Mouse (Mus musculus) limb, embryonic 12.5 days (tissue): ENCODE measurements around the gene Pitpnm1. TPM values are rescaled to one million over a fixed set of nuclear protein-coding genes. Genes with fewer than 3 reads are reported as not detected.

Experiments used
- ATAC-seq: fragments of 200-750 bp; cut with Nextera tagmentation; 2 replicates; pipeline ENCODE4 v1.8.0; 2017; ENCODE audit warnings: low read depth, moderate TSS enrichment; ENCODE audit not compliant: insufficient number of reproducible peaks, insufficient read depth, low FRiP score, low TSS enrichment
- H3K27ac ChIP-seq: fragments of 300-500 bp; sonication (generic); 2 replicates; pipeline ENCODE4 v1.5.1; 2016; ENCODE audit warnings: mild to moderate bottlenecking, moderate library complexity
- H3K27me3 ChIP-seq: fragments of 300-500 bp; sonication (generic); 2 replicates; pipeline ENCODE4 v1.6.1; 2016; ENCODE audit warnings: mild to moderate bottlenecking, moderate library complexity
- H3K36me3 ChIP-seq: fragments of 300-500 bp; sonication (generic); 2 replicates; pipeline ENCODE4 v1.6.1; 2016; ENCODE audit warnings: mild to moderate bottlenecking, moderate library complexity
- H3K4me1 ChIP-seq: fragments of 300-500 bp; sonication (generic); replicated peaks from 2 replicates; pipeline ENCODE4 v1.6.1; 2016
- H3K4me2 ChIP-seq: fragments of 300-500 bp; sonication (generic); 2 replicates; pipeline ENCODE4 v1.6.1; 2016; ENCODE audit warnings: mild to moderate bottlenecking, moderate library complexity
- H3K4me3 ChIP-seq: fragments of 300-500 bp; sonication (generic); replicated peaks from 2 replicates; pipeline ENCODE4 v1.5.1; 2016; ENCODE audit warnings: mild to moderate bottlenecking
- H3K9ac ChIP-seq: fragments of 300-500 bp; sonication (generic); replicated peaks from 2 replicates; pipeline ENCODE4 v1.6.1; 2016; ENCODE audit warnings: mild to moderate bottlenecking, moderate library complexity
- H3K9me3 ChIP-seq: fragments of 300-500 bp; sonication (generic); 2 replicates; pipeline ENCODE4 v1.6.1; 2016; ENCODE audit warnings: mild to moderate bottlenecking, moderate library complexity
- WGBS: fragments of 180-500 bp; shearing (Covaris S2); methylation state at CpG from one replicate; pipeline ENCODE4 v1.1.7; 2016; 5-methylcytosine and 5-hydroxymethylcytosine counted together
- polyA plus RNA-seq: library from polyadenylated mRNA; unstranded; fragments of >200 nt; fragmentation: Nextera tagmentation; extraction: Ambion mirVana; gene quantifications from 2 replicates; pipeline ENCODE4 v1.2.1, GENCODE M21; 2016

The Pitpnm1 gene
- polyA plus RNA-seq, 1 experiment from 2014 or later: 13.0 TPM

DNA sequence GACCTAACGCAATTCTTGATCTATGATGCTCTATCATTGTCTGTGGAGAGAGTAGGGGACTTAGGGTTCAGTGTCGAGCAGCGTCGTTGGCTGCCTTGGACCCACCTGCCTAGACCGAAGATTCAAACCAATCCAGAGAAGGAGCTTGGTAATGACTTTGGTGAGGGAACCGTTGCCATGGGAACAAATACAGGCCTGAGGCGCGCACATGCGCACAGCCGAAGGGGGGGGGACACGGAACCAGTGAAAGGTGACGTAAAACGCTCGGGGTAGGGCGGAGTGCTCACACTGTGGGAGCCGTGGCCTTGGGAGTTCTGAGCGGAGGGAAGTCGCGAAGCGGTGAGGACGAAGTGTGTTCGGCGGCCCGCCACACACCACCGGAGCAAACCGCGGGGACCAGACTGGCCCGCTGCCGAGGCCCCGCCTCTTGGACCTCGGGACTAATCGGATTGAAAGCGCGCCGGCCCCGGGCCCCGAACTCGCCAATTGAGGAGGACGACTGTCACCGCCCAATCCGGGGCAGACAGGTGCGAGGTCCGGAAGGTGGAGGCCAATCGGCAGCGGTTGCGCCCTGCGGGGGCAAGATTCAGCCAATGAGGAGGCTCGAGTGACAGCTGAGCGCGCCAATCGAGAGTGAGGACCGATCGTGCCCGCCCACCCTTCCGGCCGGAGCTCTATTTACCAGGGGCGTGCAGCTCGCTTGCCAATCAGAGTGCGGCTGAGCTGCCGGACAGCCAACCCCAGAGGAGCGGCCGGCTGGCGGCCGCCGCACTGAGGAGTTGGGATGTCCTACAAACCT, 3.0 kb upstream of the Pitpnm1 start, which contains the start of gene Cdk2ap2:
Gene Cdk2ap2, plus strand, starts transcription at position 541 of the 799 bp plus-strand sequence.
- WGBS: under 1% methylated on average over 65 of the region's 65 CpGs
- Histone ChIP-seq H3K9ac (peak within 1 kb of the TSS; percentile 57), H3K36me3 (no peaks in the 10 kb centered on the region), H3K4me3 (peak within 1 kb of the TSS; percentile 61), H3K4me1 (peaks cover 49% of the 10 kb centered on the region), H3K4me2 (peak within 1 kb of the TSS; percentile 76), H3K9me3 (no peaks in the 10 kb centered on the region), H3K27me3 (peaks cover 30% of the 10 kb centered on the region), H3K27ac (peak within 1 kb of the TSS; percentile 76)
- peak; percentile 92 for ATAC-seq

DNA sequence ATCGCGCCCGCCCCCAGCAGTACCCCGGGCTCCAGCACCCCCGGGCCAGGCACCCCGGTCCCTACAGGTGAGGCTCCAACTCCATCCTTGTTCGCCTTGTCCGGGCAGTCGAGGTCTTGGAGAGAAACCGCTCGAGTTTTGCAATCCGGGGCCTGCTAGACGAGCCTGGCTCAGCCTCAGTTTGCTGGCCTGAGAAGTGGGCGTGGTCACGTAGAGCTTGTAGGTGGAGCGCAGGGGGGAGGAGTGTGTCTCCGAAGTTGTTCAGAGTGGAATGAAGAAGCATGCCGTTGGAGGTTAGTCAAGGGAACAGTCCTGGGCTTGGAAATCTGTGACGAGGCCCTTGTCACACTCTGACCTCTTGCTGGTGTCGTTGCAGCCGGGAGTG, 2.4 kb upstream of the Pitpnm1 start:
- peak overlapping the region; percentile 76 for H3K4me2 ChIP-seq
- peak; percentile 12 for ATAC-seq
- peaks cover 36% of the 10 kb centered on the region for H3K27me3 ChIP-seq
- 1% methylated on average over 21 of the region's 21 CpGs for WGBS
- H3K9ac ChIP-seq: peak overlapping the region; percentile 57
- H3K36me3 ChIP-seq: no peaks in the 10 kb centered on the region
- peak overlapping the region; percentile 61 for H3K4me3 ChIP-seq
- peaks cover 49% of the 10 kb centered on the region for H3K4me1 ChIP-seq
- no peaks in the 10 kb centered on the region for H3K9me3 ChIP-seq
- H3K27ac ChIP-seq: peak overlapping the region; percentile 59

- peaks cover 2% of the 10 kb centered on the region; the same call in 1 of the 2 replicates for H3K36me3 ChIP-seq
- H3K27me3 ChIP-seq: peaks cover 46% of the 10 kb centered on the region
- H3K27ac ChIP-seq: no peak overlapping the region
- H3K4me3 ChIP-seq: no peak overlapping the region
- H3K9ac ChIP-seq: no peak overlapping the region
- H3K4me1 ChIP-seq: peaks cover 49% of the 10 kb centered on the region
- 0 out of 2 replicates have a peak overlapping the region, but pooled peaks have one; percentile 95 for H3K4me2 ChIP-seq
- WGBS: 90% methylated on average over 13 of the region's 13 CpGs
- no peaks in the 10 kb centered on the region for H3K9me3 ChIP-seq
- no peak for ATAC-seq
These were observed 1.4 kb upstream of the Pitpnm1 start for GRCm38 (mm10) chr19:4098426-4098825.

DNA sequence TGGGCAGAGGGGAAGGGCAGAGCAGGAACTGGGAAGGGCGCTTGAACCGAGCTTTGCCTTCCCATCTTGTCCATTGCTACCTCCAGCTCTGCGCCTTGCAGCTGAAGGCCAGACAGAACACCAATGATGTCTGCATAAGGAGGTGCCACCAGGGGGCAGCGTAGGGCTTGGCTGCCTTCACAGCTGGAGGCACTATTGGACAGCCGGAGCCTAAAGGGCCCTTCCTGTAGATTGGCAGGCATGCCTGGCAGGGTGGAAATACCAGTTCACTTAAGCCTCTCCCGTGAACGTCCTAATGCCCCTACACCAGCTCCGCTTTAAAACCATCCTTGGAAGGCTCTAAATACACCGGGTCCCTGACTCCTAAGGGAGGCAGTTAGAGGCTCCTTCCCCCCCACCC, 742 bp upstream of the Pitpnm1 start:
- H3K4me1 ChIP-seq: peaks cover 49% of the 10 kb centered on the region
- H3K9me3 ChIP-seq: no peaks in the 10 kb centered on the region
- H3K27me3 ChIP-seq: peaks cover 46% of the 10 kb centered on the region
- H3K4me3 ChIP-seq: no peak overlapping the region; the same call in 1 of the 2 replicates
- H3K9ac ChIP-seq: no peak overlapping the region
- no peak overlapping the region for H3K27ac ChIP-seq
- peaks cover 6% of the 10 kb centered on the region; the same call in 1 of the 2 replicates for H3K36me3 ChIP-seq
- H3K4me2 ChIP-seq: peak overlapping the region; percentile 95
- ATAC-seq: no peak
- whole genome bisulfite sequencing: 6% methylated on average over 9 of the region's 9 CpGs

GRCm38 (mm10) chr19:4100718-4101261, 992 bp downstream of the Pitpnm1 start:
- 1% methylated on average over 48 of the region's 52 CpGs for WGBS
- Histone ChIP-seq H3K9me3 (no peaks in the 10 kb centered on the region), H3K9ac (peak overlapping the region; percentile 66), H3K4me2 (peak overlapping the region; percentile 95), H3K27me3 (peaks cover 46% of the 10 kb centered on the region), H3K4me3 (peak overlapping the region; percentile 51), H3K27ac (no peak overlapping the region), H3K4me1 (peaks cover 52% of the 10 kb centered on the region), H3K36me3 (peaks cover 6% of the 10 kb centered on the region; the same call in 1 of the 2 replicates)
- no peak for ATAC-seq

DNA sequence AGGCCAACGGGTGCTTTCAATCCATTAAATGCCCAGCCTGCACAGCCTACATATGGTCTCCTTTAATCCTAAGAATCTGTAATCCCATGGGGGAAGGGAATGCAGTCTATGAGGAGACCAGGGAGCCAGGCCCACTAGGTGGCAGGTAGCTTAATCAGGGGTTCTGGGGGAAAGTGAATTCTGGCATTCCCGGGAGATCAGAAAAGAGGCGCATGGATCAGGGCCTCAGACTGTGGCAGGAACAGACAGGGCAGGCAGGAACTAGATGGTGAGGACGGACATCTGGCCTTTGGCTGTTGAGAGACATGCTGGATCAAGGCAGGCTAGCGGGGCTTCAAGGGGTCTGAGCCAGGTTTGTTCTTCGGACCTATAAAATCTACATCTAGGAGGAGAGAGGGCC, 1.7 kb downstream of the Pitpnm1 start:
- Histone ChIP-seq H3K9ac (peak overlapping the region; percentile 66; the same call in 1 of the 2 replicates), H3K4me3 (peak overlapping the region; percentile 51), H3K27ac (no peak overlapping the region), H3K9me3 (no peaks in the 10 kb centered on the region), H3K27me3 (peaks cover 46% of the 10 kb centered on the region), H3K4me2 (peak overlapping the region; percentile 95), H3K4me1 (peaks cover 46% of the 10 kb centered on the region), H3K36me3 (peaks cover 6% of the 10 kb centered on the region; the same call in 1 of the 2 replicates)
- 59% methylated on average over 6 of the region's 6 CpGs for WGBS
- no peak for ATAC-seq

GRCm38 (mm10) chr19:4102049-4102448, 2.3 kb downstream of the Pitpnm1 start:
- Histone ChIP-seq H3K9ac (no peak overlapping the region), H3K4me3 (no peak overlapping the region), H3K4me2 (no peak overlapping the region), H3K9me3 (no peaks in the 10 kb centered on the region), H3K36me3 (peaks cover 6% of the 10 kb centered on the region; the same call in 1 of the 2 replicates), H3K27ac (no peak overlapping the region), H3K27me3 (peaks cover 46% of the 10 kb centered on the region), H3K4me1 (peaks cover 44% of the 10 kb centered on the region)
- WGBS: 84% methylated on average over 2 of the region's 2 CpGs
- ATAC-seq: no peak

- H3K4me2 ChIP-seq: no peak overlapping the region
- WGBS: 91% methylated on average over 12 of the region's 12 CpGs
These were observed 2.8 kb downstream of the Pitpnm1 start for GRCm38 (mm10) chr19:4102626-4103025.

DNA sequence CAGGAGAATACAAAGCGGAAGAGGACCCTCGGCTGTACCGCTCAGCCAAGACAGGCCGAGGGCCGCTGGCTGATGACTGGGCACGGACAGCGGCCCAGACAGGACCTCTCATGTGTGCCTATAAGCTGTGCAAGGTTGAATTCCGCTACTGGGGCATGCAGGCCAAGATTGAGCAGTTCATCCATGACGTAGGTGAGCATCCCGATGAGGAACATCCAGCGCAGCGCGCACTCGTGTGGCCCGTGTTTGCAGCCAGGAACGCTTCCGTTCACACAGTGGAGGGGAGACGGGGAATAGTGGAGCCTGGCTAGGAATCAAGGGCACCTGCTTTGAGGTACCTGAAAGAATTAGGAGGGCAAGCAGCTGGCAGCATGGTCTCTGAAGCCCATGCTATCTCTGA, 3.5 kb downstream of the Pitpnm1 start:
- no peak overlapping the region for H3K4me3 ChIP-seq
- no peaks in the 10 kb centered on the region for H3K9me3 ChIP-seq
- 95% methylated on average over 18 of the region's 18 CpGs for WGBS
- no peak for ATAC-seq
- H3K4me1 ChIP-seq: peaks cover 37% of the 10 kb centered on the region
- H3K27ac ChIP-seq: no peak overlapping the region
- peaks cover 6% of the 10 kb centered on the region; the same call in 1 of the 2 replicates for H3K36me3 ChIP-seq
- H3K27me3 ChIP-seq: peaks cover 46% of the 10 kb centered on the region
- no peak overlapping the region for H3K9ac ChIP-seq
- H3K4me2 ChIP-seq: no peak overlapping the region

More at GRCm38 (mm10) chr19:4102626-4103025, 2.8 kb downstream of the Pitpnm1 start:
- peaks cover 6% of the 10 kb centered on the region; the same call in 1 of the 2 replicates for H3K36me3 ChIP-seq
- no peak overlapping the region for H3K9ac ChIP-seq
- H3K27ac ChIP-seq: no peak overlapping the region
- no peak overlapping the region for H3K4me3 ChIP-seq
- H3K27me3 ChIP-seq: peaks cover 46% of the 10 kb centered on the region
- H3K4me1 ChIP-seq: peaks cover 41% of the 10 kb centered on the region
- no peaks in the 10 kb centered on the region for H3K9me3 ChIP-seq
- ATAC-seq: no peak

DNA sequence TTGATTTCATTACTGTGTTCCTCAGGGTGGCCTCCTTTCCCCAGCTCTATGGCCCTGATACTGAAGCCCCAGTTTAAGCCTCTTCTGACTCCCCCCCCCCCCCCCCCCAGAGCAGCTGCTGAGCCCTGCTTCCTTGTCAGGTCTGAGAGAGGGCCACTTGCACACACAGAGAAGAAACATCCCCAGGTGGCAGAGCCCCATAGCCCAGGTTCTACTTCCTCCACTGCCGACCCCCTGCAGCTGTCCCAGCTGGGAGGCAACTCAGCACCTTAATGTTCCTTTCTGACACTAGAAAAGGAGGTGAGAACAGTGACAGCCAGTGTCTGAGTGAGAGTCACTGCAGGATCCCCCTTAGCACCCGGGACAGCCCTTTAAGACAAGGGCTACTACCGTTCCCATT, 4.0 kb downstream of the Pitpnm1 start:
- no peak for ATAC-seq
- Histone ChIP-seq H3K36me3 (peaks cover 6% of the 10 kb centered on the region; the same call in 1 of the 2 replicates), H3K27ac (no peak overlapping the region), H3K9ac (no peak overlapping the region), H3K4me3 (no peak overlapping the region), H3K4me1 (peaks cover 32% of the 10 kb centered on the region), H3K4me2 (no peak overlapping the region), H3K9me3 (no peaks in the 10 kb centered on the region), H3K27me3 (peaks cover 46% of the 10 kb centered on the region)
- 62% methylated on average over 3 of the region's 3 CpGs for WGBS

GRCm38 (mm10) chr19:4104675-4105194, 4.9 kb downstream of the Pitpnm1 start:
- H3K4me1 ChIP-seq: peaks cover 23% of the 10 kb centered on the region
- H3K4me2 ChIP-seq: no peak overlapping the region
- WGBS: 90% methylated on average over 16 of the region's 16 CpGs
- H3K9ac ChIP-seq: peak overlapping the region; percentile 18; the same call in 1 of the 2 replicates
- no peaks in the 10 kb centered on the region for H3K9me3 ChIP-seq
- peaks cover 6% of the 10 kb centered on the region; the same call in 1 of the 2 replicates for H3K36me3 ChIP-seq
- H3K27ac ChIP-seq: no peak overlapping the region
- H3K4me3 ChIP-seq: no peak overlapping the region
- ATAC-seq: no peak
- peaks cover 37% of the 10 kb centered on the region for H3K27me3 ChIP-seq
